Mouse (Mus musculus) limb, embryonic 11.5 days (tissue): ENCODE measurements around the gene Limd1. TPM values are rescaled to one million over a fixed set of nuclear protein-coding genes. Genes with fewer than 3 reads are reported as not detected.

ENCODE experiments used
- ATAC-seq: fragments of 200-750 bp; cut with Nextera tagmentation; 2 replicates; pipeline ENCODE4 v1.8.0; 2017; ENCODE audit warnings: low read depth; ENCODE audit not compliant: insufficient number of reproducible peaks, low FRiP score, low TSS enrichment
- DNase-seq: peaks from one replicate; pipeline ENCODE4 v3.0.0-alpha.2; 2015; ENCODE audit warnings: low spot score
- H3K27ac ChIP-seq: fragments of 300-500 bp; sonication (generic); replicated peaks from 2 replicates; pipeline ENCODE4 v1.5.1; 2014; ENCODE audit warnings: low read depth, mild to moderate bottlenecking, low read length
- H3K27me3 ChIP-seq: fragments of 300-500 bp; sonication (generic); 2 replicates; pipeline ENCODE4 v1.6.1; 2014; ENCODE audit warnings: mild to moderate bottlenecking, low read length, mixed read lengths; ENCODE audit not compliant: control insufficient read depth, insufficient read depth
- H3K36me3 ChIP-seq: fragments of 300-500 bp; sonication (generic); 2 replicates; pipeline ENCODE4 v1.6.1; 2014; ENCODE audit warnings: mild to moderate bottlenecking, low read length, moderate library complexity, mixed read lengths; ENCODE audit not compliant: control insufficient read depth, insufficient read depth
- H3K4me1 ChIP-seq: fragments of 300-500 bp; sonication (generic); 2 replicates; pipeline ENCODE4 v1.6.1; 2014; ENCODE audit warnings: low read length, mixed read lengths; ENCODE audit not compliant: control insufficient read depth, insufficient read depth
- H3K4me2 ChIP-seq: fragments of 300-500 bp; sonication (generic); 2 replicates; pipeline ENCODE4 v1.6.1; 2014; ENCODE audit warnings: low read depth, mild to moderate bottlenecking, moderate library complexity; ENCODE audit not compliant: severe bottlenecking
- H3K4me3 ChIP-seq: fragments of 300-500 bp; sonication (generic); 2 replicates; pipeline ENCODE4 v1.5.1; 2014; ENCODE audit warnings: low read depth, low read length
- H3K9ac ChIP-seq: fragments of 300-500 bp; sonication (generic); 2 replicates; pipeline ENCODE4 v1.6.1; 2014; ENCODE audit warnings: mild to moderate bottlenecking, low read length
- H3K9me3 ChIP-seq: fragments of 300-500 bp; sonication (generic); 2 replicates; pipeline ENCODE4 v1.6.1; 2016; ENCODE audit warnings: low read length; ENCODE audit not compliant: control insufficient read depth
- WGBS: fragments of 180-500 bp; shearing (Covaris S2); extraction: QIAGEN DNeasy Blood & Tissue Kit; methylation state at CpG from one replicate; pipeline ENCODE4 v1.1.7; 2014; 5-methylcytosine and 5-hydroxymethylcytosine counted together
- polyA plus RNA-seq: library from polyadenylated mRNA; unstranded; fragments of >200 nt; fragmentation: Nextera tagmentation; extraction: Ambion mirVana; gene quantifications from 2 replicates; pipeline ENCODE4 v1.2.1, GENCODE M21; 2014

Limd1 gene
- polyA plus RNA-seq, 1 experiment from 2014 or later, result 51.1 TPM

DNA sequence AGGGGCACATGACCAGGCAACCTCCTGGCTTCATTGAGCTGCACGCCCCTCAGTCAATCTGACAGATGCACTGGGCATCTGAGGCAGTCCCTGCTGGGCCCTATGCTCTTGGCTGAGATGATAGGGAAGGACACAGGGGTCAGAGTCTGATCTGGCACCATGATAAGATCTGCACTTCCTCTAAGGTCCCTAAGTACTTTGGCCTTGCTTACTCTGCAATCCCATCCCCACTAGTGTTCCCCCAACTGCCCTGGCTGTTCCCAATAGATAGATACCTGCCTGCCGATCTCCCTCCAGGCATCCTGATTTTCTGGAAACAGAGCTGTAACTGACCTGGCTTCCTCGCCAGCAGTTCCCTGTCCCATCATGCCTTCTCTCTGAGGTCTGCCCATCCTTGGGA lies 8.1 kb downstream of the Limd1 start:
- ATAC-seq, result no peak
- WGBS, result 73% methylated on average over 3 of the region's 3 CpGs
- H3K27me3 ChIP-seq, result no peaks in the 10 kb centered on the region
- no peak overlapping the region for H3K27ac ChIP-seq
- H3K9me3 ChIP-seq, result no peaks in the 10 kb centered on the region
- peaks cover 7% of the 10 kb centered on the region for H3K4me1 ChIP-seq
- H3K4me2 ChIP-seq, result no peak overlapping the region
- no peak overlapping the region for H3K9ac ChIP-seq
- H3K4me3 ChIP-seq, result no peak overlapping the region
- DNase-seq, result no peak
- H3K36me3 ChIP-seq, result peaks cover 3% of the 10 kb centered on the region; the same call in 1 of the 2 replicates

DNA sequence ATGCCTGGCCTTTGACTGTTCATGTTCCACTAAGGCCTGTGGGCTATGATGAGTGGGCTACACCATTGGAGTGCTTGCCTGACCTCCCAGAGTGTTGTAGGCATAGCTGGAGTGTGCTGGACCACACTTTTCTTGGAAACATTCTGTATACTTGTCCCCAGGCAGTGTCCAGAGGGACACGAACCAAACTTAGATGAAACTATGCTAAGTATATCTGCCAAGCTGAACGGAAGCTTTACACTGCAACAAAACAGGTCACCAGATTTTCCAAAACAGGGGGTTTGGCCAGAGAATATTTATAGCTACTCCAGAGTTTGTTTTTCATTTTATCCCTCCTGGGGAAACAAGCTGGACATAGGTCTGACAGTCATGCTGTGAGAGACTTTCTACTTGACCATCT lies 10.6 kb downstream of the Limd1 start:
- H3K36me3 ChIP-seq, result no peaks in the 10 kb centered on the region; the same call in 1 of the 2 replicates
- WGBS, result 86% methylated on average over 2 of the region's 2 CpGs

DNA sequence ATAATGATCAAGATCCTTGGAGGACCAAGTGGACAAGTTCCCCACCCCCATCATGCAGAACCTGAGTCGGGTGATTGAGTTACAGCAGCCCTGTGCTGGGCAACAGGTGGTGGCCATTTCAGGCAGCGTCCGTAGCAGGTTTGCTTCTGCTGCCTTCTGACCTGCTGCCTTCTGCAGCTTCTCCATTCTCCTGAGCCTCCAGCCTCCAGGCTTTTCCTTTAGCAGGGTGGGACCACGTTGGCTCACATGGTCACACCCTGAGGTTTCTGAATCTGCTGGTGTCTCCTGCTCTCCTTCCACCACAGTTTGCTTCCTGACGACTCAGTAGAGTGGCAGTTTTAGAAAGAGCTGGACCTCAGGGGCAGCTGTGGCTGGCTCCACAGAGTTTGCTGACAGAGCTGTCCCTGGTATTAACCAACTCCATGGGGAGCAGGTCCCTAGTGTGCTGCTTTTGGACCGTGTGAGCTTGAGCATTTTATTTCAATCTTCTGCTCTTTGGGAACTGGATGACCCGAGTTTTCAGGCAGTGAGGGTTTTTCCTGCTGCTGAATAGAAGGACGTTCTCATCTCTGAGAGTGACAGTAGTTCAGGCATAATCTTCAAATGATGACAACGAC lies 11.3 kb downstream of the Limd1 start:
- H3K4me1 ChIP-seq, result no peaks in the 10 kb centered on the region; the same call in 1 of the 2 replicates
- H3K9me3 ChIP-seq, result no peaks in the 10 kb centered on the region
- 68% methylated on average over 9 of the region's 9 CpGs for WGBS
- H3K9ac ChIP-seq, result no peak overlapping the region
- DNase-seq, result no peak
- no peak overlapping the region for H3K4me3 ChIP-seq
- H3K27me3 ChIP-seq, result no peaks in the 10 kb centered on the region
- H3K36me3 ChIP-seq, result no peaks in the 10 kb centered on the region; the same call in 1 of the 2 replicates
- H3K4me2 ChIP-seq, result no peak overlapping the region
- no peak for ATAC-seq
- H3K27ac ChIP-seq, result no peak overlapping the region

More for the DNA sequence above, 10.6 kb downstream of the Limd1 start:
- H3K9ac ChIP-seq, result no peak overlapping the region
- H3K4me3 ChIP-seq, result no peak overlapping the region
- no peaks in the 10 kb centered on the region for H3K9me3 ChIP-seq
- ATAC-seq (no peak), DNase-seq (no peak)
- H3K27ac ChIP-seq, result no peak overlapping the region
- no peaks in the 10 kb centered on the region for H3K27me3 ChIP-seq
- no peak overlapping the region for H3K4me2 ChIP-seq
- no peaks in the 10 kb centered on the region; the same call in 1 of the 2 replicates for H3K4me1 ChIP-seq

- H3K4me3 ChIP-seq, result no peak overlapping the region
- WGBS, result 80% methylated on average over 5 of the region's 5 CpGs
- no peaks in the 10 kb centered on the region for H3K27me3 ChIP-seq
- no peak overlapping the region for H3K27ac ChIP-seq
- ATAC-seq (no peak), DNase-seq (no peak)
- no peaks in the 10 kb centered on the region for H3K9me3 ChIP-seq
- no peak overlapping the region for H3K4me2 ChIP-seq
- no peaks in the 10 kb centered on the region; the same call in 1 of the 2 replicates for H3K36me3 ChIP-seq
- no peak overlapping the region for H3K9ac ChIP-seq
- peaks cover under 1% of the 10 kb centered on the region; the same call in 1 of the 2 replicates for H3K4me1 ChIP-seq
Observed at GRCm38 (mm10) chr9:123490930-123491329, 12.4 kb downstream of the Limd1 start.

DNA sequence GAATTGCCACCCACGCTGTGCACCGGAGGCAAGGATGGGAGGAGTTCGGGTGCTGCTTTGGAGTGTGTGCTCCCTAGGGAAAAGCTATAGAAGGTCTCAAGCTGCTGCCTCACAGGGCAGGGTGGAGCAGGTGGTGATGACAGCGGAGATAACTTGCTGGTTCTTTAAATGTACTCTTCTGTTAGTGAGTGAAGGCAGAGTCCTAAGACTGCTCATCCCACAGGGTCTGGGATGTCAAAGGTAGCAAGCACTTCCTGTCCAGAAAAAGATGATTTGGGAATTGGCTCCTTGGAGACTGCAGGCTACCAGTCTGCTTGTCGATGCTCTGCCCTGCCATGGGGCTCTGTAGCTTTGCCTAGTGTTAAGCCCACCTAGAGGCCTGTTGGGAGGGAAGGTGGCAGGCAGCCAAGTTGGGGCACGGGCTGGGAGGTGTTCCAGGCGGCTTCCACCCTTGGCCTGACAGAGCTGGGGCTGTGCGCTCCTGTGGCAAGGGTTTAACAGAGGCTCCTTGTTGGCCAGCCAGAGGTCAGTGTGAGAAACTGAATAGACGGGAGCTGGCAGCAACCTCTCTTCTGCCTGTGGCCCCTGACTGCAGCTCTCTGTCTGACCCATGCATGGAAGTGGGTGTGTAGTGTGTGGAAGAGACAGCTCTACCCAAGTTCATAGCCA lies 13.5 kb downstream of the Limd1 start:
- Histone ChIP-seq H3K9ac (no peak overlapping the region), H3K27ac (no peak overlapping the region), H3K27me3 (no peaks in the 10 kb centered on the region), H3K4me2 (no peak overlapping the region), H3K36me3 (no peaks in the 10 kb centered on the region; the same call in 1 of the 2 replicates), H3K4me1 (peaks cover 3% of the 10 kb centered on the region), H3K4me3 (no peak overlapping the region), H3K9me3 (no peaks in the 10 kb centered on the region)
- no peak for DNase-seq
- ATAC-seq, result no peak
- WGBS, result 84% methylated on average over 9 of the region's 9 CpGs

DNA sequence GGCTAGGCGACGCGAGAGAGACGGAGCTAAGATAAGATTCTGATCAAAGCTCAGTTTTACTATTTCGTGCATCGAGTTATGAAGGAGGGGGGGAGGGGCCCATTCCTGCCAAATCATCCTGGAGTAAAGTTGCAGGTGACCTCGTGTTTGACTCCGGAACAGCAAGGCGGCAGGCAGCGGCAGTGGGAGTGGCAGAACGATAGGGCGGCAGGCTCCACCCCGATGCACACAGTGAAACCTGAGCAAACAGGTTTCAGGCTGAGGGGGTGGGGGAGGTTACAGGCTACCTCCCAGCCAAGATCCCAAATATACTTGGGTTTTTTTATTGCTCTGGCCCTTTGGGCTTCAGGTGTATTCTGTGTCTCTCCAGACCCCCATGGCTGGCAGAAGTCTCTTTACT lies 18.2 kb downstream of the Limd1 start:
- ATAC-seq (peak; percentile 46; the same call in 1 of the 2 replicates), DNase-seq (peak; percentile 70)
- no peak overlapping the region for H3K27ac ChIP-seq
- H3K4me1 ChIP-seq, result peaks cover 3% of the 10 kb centered on the region
- H3K9me3 ChIP-seq, result no peaks in the 10 kb centered on the region
- H3K9ac ChIP-seq, result no peak overlapping the region
- no peaks in the 10 kb centered on the region for H3K27me3 ChIP-seq
- no peak overlapping the region for H3K4me3 ChIP-seq
- H3K4me2 ChIP-seq, result peak overlapping the region; percentile 31; the same call in 1 of the 2 replicates
- peaks cover 6% of the 10 kb centered on the region; the same call in 1 of the 2 replicates for H3K36me3 ChIP-seq
- whole genome bisulfite sequencing, result 4% methylated on average over 13 of the region's 13 CpGs

- peaks cover 8% of the 10 kb centered on the region; the same call in 1 of the 2 replicates for H3K36me3 ChIP-seq
- no peak overlapping the region for H3K4me3 ChIP-seq
- H3K9me3 ChIP-seq, result no peaks in the 10 kb centered on the region
- H3K27ac ChIP-seq, result no peak overlapping the region
- H3K4me2 ChIP-seq, result no peak overlapping the region
- no peak for DNase-seq
- no peak overlapping the region for H3K9ac ChIP-seq
- H3K27me3 ChIP-seq, result no peaks in the 10 kb centered on the region
- ATAC-seq, result no peak
- 87% methylated on average over 5 of the region's 5 CpGs for WGBS
- peaks cover 3% of the 10 kb centered on the region for H3K4me1 ChIP-seq
Observed at GRCm38 (mm10) chr9:123497906-123498305, 19.4 kb downstream of the Limd1 start.

DNA sequence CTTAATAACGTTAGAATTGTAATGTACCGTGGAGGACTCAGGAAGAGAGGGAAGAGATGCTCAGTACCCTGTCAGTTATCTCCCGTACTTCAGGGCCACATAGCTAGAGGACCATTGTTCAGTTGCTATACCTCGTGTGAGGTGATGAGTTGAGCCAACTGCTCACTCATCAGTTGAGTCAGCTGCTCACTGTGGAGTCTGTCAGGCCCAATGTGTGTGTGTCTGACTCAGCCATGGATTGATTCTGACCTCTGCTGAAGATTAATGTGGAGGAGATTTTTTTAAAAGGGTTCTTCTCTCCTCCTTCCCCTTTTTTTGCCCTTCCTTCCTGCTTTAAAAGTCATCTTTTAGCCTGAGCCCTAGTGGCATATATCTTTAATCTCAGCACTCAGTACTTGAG lies 22.0 kb downstream of the Limd1 start:
- H3K9me3 ChIP-seq, result no peaks in the 10 kb centered on the region
- H3K27me3 ChIP-seq, result no peaks in the 10 kb centered on the region
- H3K4me1 ChIP-seq, result peaks cover 5% of the 10 kb centered on the region
- H3K27ac ChIP-seq, result no peak overlapping the region
- 85% methylated on average over 4 of the region's 4 CpGs for WGBS
- no peak overlapping the region for H3K4me2 ChIP-seq
- no peak overlapping the region for H3K4me3 ChIP-seq
- H3K9ac ChIP-seq, result no peak overlapping the region
- ATAC-seq, result no peak
- no peak for DNase-seq
- H3K36me3 ChIP-seq, result peaks cover 8% of the 10 kb centered on the region; the same call in 1 of the 2 replicates
